Mouse (Mus musculus): ENCODE results near the gene Pum2. TPM values are rescaled to one million over a fixed set of nuclear protein-coding genes. Genes with fewer than 3 reads are reported as not detected.

The Pum2 gene
- polyA plus RNA-seq, 1 experiment from 2014 or later: 48.9 TPM

DNA sequence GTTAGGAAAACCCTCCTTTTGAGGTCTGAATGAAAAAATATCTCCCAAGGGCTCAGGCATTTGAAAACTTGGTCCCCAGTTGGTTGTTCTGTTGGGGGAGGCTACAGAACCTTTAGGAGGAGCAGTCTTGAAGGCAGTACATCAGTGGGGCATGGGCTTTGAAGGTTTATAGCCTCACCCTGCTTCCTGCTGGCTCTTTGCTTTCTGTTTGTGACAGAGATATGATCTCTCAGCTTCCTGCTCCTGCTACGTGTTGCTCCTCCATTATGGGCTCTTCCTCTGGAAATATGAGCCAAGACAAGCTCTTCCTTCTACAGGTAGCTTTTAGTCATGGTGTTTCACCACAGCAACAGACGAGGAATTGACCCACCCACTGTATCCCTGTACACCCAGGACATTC, 11.8 kb upstream of the Pum2 start:
- Histone ChIP-seq H3K4me2 (ENCODE audit: low read length) (no peak overlapping the region), H3K36me3 (ENCODE audit: control insufficient read depth, insufficient read depth, low read length) (no peaks in the 10 kb centered on the region), H3K9ac (ENCODE audit: low read depth, low read length) (no peak overlapping the region), H3K9me3 (replicated peaks; ENCODE audit: control insufficient read depth, low read length, poor library complexity, severe bottlenecking) (no peaks in the 10 kb centered on the region), H3K4me3 (ENCODE audit: low read depth, low read length) (no peak overlapping the region), H3K27ac (ENCODE audit: low read length) (no peak overlapping the region), H3K27me3 (ENCODE audit: control insufficient read depth, insufficient read depth, low read depth, low read length) (no peaks in the 10 kb centered on the region), H3K4me1 (ENCODE audit: control insufficient read depth, insufficient read depth, low read length) (no peaks in the 10 kb centered on the region)
- 72% methylated on average over 2 of the region's 2 CpGs for WGBS
- no peak for ATAC-seq

GRCm38 (mm10) chr12:8662721-8663120, 11.2 kb upstream of the Pum2 start:
- 82% methylated on average over 4 of the region's 4 CpGs for WGBS
- Histone ChIP-seq H3K27me3 (ENCODE audit: control insufficient read depth, insufficient read depth, low read depth, low read length) (no peaks in the 10 kb centered on the region), H3K36me3 (ENCODE audit: control insufficient read depth, insufficient read depth, low read length) (no peaks in the 10 kb centered on the region), H3K4me2 (ENCODE audit: low read length) (no peak overlapping the region), H3K4me1 (ENCODE audit: control insufficient read depth, insufficient read depth, low read length) (no peaks in the 10 kb centered on the region), H3K9me3 (replicated peaks; ENCODE audit: control insufficient read depth, low read length, poor library complexity, severe bottlenecking) (no peaks in the 10 kb centered on the region), H3K27ac (ENCODE audit: low read length) (no peak overlapping the region), H3K9ac (ENCODE audit: low read depth, low read length) (no peak overlapping the region), H3K4me3 (ENCODE audit: low read depth, low read length) (no peak overlapping the region)
- no peak for ATAC-seq

DNA sequence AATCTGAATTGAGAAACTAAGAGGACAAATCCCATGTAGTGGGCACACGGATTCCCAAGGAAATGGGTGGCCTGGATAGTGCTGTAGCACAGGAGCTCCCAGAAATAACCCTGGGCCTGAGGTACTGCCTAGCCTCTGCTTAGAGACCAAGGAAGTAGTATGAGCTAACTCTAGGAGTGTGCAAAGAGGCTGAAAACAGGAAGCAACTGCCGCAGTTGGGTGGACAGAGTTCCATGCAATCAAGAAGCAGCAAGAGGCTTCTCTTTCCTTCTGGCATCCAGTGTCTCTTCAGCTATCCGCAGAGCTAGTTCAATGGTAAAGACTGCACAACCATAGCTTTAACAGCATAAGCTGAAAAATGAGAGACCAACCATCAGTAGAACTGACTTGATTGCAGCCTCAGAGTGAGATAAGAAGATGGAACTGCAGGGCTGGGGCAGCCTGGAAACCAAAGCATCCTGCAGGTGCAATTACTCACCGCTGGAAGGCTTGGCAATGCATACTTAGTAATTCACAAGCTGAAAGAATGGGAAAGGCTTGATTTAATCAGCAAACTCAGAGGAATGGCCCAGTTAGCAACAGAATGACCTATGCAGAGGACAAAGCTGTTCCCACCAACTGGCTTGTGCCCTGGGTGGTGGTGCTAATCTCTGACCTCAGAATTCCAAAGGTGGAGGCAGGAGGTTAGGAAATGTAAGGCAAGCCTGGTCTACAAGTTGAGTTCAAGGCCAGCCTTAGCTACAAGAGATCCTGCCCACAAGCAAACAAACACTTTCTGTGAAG, 6.3 kb upstream of the Pum2 start:
- ATAC-seq: no peak
- H3K9me3 ChIP-seq (replicated peaks; ENCODE audit: control insufficient read depth, low read length, poor library complexity, severe bottlenecking): no peaks in the 10 kb centered on the region
- WGBS: 82% methylated on average over 4 of the region's 4 CpGs

GRCm38 (mm10) chr12:8669421-8669820, 4.5 kb upstream of the Pum2 start:
- H3K27ac ChIP-seq (ENCODE audit: low read length): no peak overlapping the region
- H3K9ac ChIP-seq (ENCODE audit: low read depth, low read length): no peak overlapping the region
- H3K9me3 ChIP-seq (replicated peaks; ENCODE audit: control insufficient read depth, low read length, poor library complexity, severe bottlenecking): no peaks in the 10 kb centered on the region
- WGBS: 84% methylated on average over 4 of the region's 4 CpGs
- no peak overlapping the region for H3K4me2 ChIP-seq (ENCODE audit: low read length)
- H3K36me3 ChIP-seq (ENCODE audit: control insufficient read depth, insufficient read depth, low read length): no peaks in the 10 kb centered on the region
- peaks cover 3% of the 10 kb centered on the region; the same call in 1 of the 2 replicates for H3K4me1 ChIP-seq (ENCODE audit: control insufficient read depth, insufficient read depth, low read length)
- no peak for ATAC-seq
- H3K27me3 ChIP-seq (ENCODE audit: control insufficient read depth, insufficient read depth, low read depth, low read length): no peaks in the 10 kb centered on the region
- no peak overlapping the region for H3K4me3 ChIP-seq (ENCODE audit: low read depth, low read length)

More for the DNA sequence above, 6.3 kb upstream of the Pum2 start:
- no peaks in the 10 kb centered on the region for H3K36me3 ChIP-seq (ENCODE audit: control insufficient read depth, insufficient read depth, low read length)
- H3K27ac ChIP-seq (ENCODE audit: low read length): no peak overlapping the region
- no peak overlapping the region for H3K4me3 ChIP-seq (ENCODE audit: low read depth, low read length)
- no peak overlapping the region for H3K4me2 ChIP-seq (ENCODE audit: low read length)
- no peak overlapping the region for H3K9ac ChIP-seq (ENCODE audit: low read depth, low read length)
- H3K4me1 ChIP-seq (ENCODE audit: control insufficient read depth, insufficient read depth, low read length): no peaks in the 10 kb centered on the region
- no peaks in the 10 kb centered on the region for H3K27me3 ChIP-seq (ENCODE audit: control insufficient read depth, insufficient read depth, low read depth, low read length)

- Histone ChIP-seq H3K36me3 (ENCODE audit: control insufficient read depth, insufficient read depth, low read length) (no peaks in the 10 kb centered on the region), H3K4me3 (ENCODE audit: low read depth, low read length) (no peak overlapping the region), H3K27me3 (ENCODE audit: control insufficient read depth, insufficient read depth, low read depth, low read length) (no peaks in the 10 kb centered on the region), H3K9ac (ENCODE audit: low read depth, low read length) (no peak overlapping the region), H3K9me3 (replicated peaks; ENCODE audit: control insufficient read depth, low read length, poor library complexity, severe bottlenecking) (no peaks in the 10 kb centered on the region), H3K27ac (ENCODE audit: low read length) (no peak overlapping the region), H3K4me2 (ENCODE audit: low read length) (no peak overlapping the region), H3K4me1 (ENCODE audit: control insufficient read depth, insufficient read depth, low read length) (peaks cover 3% of the 10 kb centered on the region; the same call in 1 of the 2 replicates)
- ATAC-seq: no peak
- 67% methylated on average over 3 of the region's 3 CpGs for WGBS
Observed at GRCm38 (mm10) chr12:8669846-8670245, 4.1 kb upstream of the Pum2 start.

- H3K4me1 ChIP-seq (ENCODE audit: control insufficient read depth, insufficient read depth, low read length): peaks cover 22% of the 10 kb centered on the region
- H3K4me3 ChIP-seq (ENCODE audit: low read depth, low read length): peak overlapping the region; percentile 92
- H3K4me2 ChIP-seq (ENCODE audit: low read length): peak overlapping the region; percentile 51
- no peaks in the 10 kb centered on the region for H3K36me3 ChIP-seq (ENCODE audit: control insufficient read depth, insufficient read depth, low read length)
- no peaks in the 10 kb centered on the region for H3K9me3 ChIP-seq (replicated peaks; ENCODE audit: control insufficient read depth, low read length, poor library complexity, severe bottlenecking)
- ATAC-seq: peak; percentile 4
- WGBS: 37% methylated on average over 17 of the region's 17 CpGs
- peak overlapping the region; percentile 98 for H3K9ac ChIP-seq (ENCODE audit: low read depth, low read length)
- no peaks in the 10 kb centered on the region for H3K27me3 ChIP-seq (ENCODE audit: control insufficient read depth, insufficient read depth, low read depth, low read length)
- H3K27ac ChIP-seq (ENCODE audit: low read length): peak overlapping the region; percentile 99
Observed at GRCm38 (mm10) chr12:8673121-8673973, 587 bp upstream of the Pum2 start.

DNA sequence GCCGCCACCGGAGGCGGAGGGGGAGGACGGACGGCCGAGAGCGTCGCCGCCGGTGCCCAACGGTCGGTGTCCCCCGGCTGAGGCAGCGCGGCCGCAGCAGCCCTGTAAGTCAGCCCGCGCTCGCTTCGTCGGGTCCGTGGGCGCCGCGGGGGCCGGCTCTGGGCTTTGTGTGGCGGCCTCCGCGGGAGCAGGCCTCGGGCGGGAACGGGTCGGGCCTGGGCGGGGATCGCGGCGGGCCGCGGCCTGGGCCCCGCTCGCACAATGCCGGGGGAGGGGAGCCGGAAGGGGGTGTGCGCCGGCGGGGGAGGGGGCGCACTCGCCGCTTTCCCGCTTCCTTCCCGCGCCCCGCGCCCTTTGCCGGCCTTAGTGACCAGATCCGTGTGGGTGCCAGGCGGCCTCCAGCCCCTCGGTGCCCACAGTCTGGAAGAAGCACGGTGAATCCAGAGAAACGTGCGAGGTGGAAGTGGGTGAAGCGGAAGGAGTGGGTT, 487 bp downstream of the Pum2 start:
- ATAC-seq: peak; percentile 83
- WGBS: under 1% methylated on average over 39 of the region's 62 CpGs
- H3K9ac ChIP-seq (ENCODE audit: low read depth, low read length): peak overlapping the region; percentile 98
- H3K4me2 ChIP-seq (ENCODE audit: low read length): peak overlapping the region; percentile 83
- H3K4me1 ChIP-seq (ENCODE audit: control insufficient read depth, insufficient read depth, low read length): peaks cover 25% of the 10 kb centered on the region
- no peaks in the 10 kb centered on the region for H3K27me3 ChIP-seq (ENCODE audit: control insufficient read depth, insufficient read depth, low read depth, low read length)
- H3K27ac ChIP-seq (ENCODE audit: low read length): peak overlapping the region; percentile 99
- no peaks in the 10 kb centered on the region for H3K36me3 ChIP-seq (ENCODE audit: control insufficient read depth, insufficient read depth, low read length)
- H3K4me3 ChIP-seq (ENCODE audit: low read depth, low read length): peak overlapping the region; percentile 92
- H3K9me3 ChIP-seq (replicated peaks; ENCODE audit: control insufficient read depth, low read length, poor library complexity, severe bottlenecking): no peaks in the 10 kb centered on the region

DNA sequence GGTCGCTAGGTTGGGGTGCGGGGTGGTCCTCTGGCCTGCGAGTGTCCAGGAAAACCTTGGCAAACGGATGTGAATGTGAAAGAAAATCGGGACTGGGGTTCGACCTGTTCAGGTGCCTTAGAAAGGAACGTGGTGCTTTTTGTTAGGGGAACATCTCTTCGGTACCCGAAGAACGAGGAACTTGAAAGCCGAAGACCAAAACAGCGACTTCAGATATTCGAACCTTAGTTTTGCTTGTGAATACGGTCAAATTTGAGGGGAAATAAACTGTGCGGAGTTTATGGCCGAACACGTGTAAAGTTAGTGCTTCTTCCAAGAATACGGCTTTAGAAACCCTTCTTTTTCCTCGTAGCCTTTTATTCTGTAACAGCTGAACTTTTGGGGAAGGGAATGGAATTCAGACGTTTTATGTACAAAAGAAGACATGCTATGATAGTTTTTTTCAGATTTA, 982 bp downstream of the Pum2 start:
- no peaks in the 10 kb centered on the region for H3K36me3 ChIP-seq (ENCODE audit: control insufficient read depth, insufficient read depth, low read length)
- H3K27ac ChIP-seq (ENCODE audit: low read length): peak overlapping the region; percentile 99
- H3K9me3 ChIP-seq (replicated peaks; ENCODE audit: control insufficient read depth, low read length, poor library complexity, severe bottlenecking): no peaks in the 10 kb centered on the region
- no peak for ATAC-seq
- H3K4me2 ChIP-seq (ENCODE audit: low read length): peak overlapping the region; percentile 83
- H3K4me1 ChIP-seq (ENCODE audit: control insufficient read depth, insufficient read depth, low read length): peaks cover 27% of the 10 kb centered on the region
- H3K4me3 ChIP-seq (ENCODE audit: low read depth, low read length): peak overlapping the region; percentile 92
- peak overlapping the region; percentile 98 for H3K9ac ChIP-seq (ENCODE audit: low read depth, low read length)
- no peaks in the 10 kb centered on the region for H3K27me3 ChIP-seq (ENCODE audit: control insufficient read depth, insufficient read depth, low read depth, low read length)
- under 1% methylated on average over 20 of the region's 20 CpGs for WGBS

All from midbrain, embryonic 16.5 days (tissue).